Mouse (Mus musculus): Measurements from ENCODE around the gene Tmem38a. TPM values are rescaled to one million over a fixed set of nuclear protein-coding genes. Genes with fewer than 3 reads are reported as not detected.

Tmem38a gene
- polyA plus RNA-seq (2015; fragmentation: Nextera tagmentation; extraction: Ambion mirVana) = 2.3 and 5.8 TPM in 2 replicates

DNA sequence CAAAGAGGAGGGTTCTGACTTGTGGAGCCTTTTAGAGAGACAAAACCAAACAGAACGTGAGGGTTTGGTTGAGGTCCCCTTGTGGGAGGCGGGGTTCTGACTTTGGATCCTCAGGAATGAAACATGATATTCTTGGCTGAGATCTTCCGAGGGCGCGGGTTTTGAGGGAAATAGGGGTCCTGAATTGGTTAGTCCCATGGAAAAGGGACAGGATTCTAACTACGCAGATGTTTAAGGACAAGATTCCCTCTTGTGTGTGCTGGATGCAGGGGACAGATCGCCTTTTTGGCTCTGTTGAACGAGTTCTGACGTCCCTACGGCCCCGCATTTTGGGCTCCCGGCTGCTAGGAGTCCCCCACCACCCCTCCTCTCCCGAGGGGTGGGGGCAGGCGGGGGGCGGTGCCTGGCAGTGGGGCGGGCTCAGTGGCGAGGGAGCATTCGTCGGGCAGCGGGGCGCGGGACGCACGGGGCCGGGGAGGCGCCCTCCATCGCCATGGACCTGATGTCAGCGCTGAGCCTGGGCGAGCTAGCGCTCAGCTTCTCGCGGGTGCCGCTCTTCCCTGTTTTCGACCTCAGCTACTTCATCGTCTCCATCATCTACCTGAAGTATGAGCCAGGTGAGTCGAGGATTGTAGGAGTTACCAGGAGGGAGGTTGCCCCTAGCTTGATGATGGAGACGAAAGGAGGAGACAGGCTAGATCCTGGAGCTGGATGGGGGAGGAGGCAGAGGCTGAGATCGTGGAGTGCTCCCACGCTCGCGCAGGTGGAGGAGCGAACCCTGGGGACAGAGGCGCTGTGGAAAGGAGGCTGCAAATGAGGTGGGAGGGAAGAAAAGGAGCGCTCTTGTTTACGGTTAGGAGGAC is at the start of gene Tmem38a:
TSS of gene Tmem38a (plus strand) at position 445 of the 863 bp plus-strand sequence.
- H3K27me3 ChIP-seq (ENCODE audit: insufficient read depth, low read length) = no peaks in the 10 kb centered on the region
- no peak; the same call in 1 of the 2 replicates for ATAC-seq
- peaks cover 20% of the 10 kb centered on the region for H3K4me1 ChIP-seq (ENCODE audit: insufficient read depth)
- H3K9ac ChIP-seq (replicated peaks) = peak within 1 kb of the TSS; percentile 81
- TF ChIP-seq EP300 (IDR thresholded peaks at IDR 0.05; ENCODE audit: low read depth) = no peak
- no peak for TF ChIP-seq CTCF (IDR thresholded peaks at IDR 0.05; ENCODE audit: low read depth)
- peak within 1 kb of the TSS; percentile 92 for H3K4me2 ChIP-seq (ENCODE audit: low read depth, low read length)
- no peaks in the 10 kb centered on the region for H3K9me3 ChIP-seq (ENCODE audit: low read length)
- DNase-seq = peak; percentile 80
- WGBS (ENCODE audit: insufficient replicate concordance) = under 1% methylated on average over 43 of the region's 45 CpGs
- H3K36me3 ChIP-seq (replicated peaks; ENCODE audit: insufficient read depth, low read length) = peaks cover 31% of the 10 kb centered on the region
- H3K4me3 ChIP-seq (ENCODE audit: low read depth, low read length) = peak within 1 kb of the TSS; percentile 67
- peak within 1 kb of the TSS; percentile 97 for H3K27ac ChIP-seq (ENCODE audit: low read depth)

DNA sequence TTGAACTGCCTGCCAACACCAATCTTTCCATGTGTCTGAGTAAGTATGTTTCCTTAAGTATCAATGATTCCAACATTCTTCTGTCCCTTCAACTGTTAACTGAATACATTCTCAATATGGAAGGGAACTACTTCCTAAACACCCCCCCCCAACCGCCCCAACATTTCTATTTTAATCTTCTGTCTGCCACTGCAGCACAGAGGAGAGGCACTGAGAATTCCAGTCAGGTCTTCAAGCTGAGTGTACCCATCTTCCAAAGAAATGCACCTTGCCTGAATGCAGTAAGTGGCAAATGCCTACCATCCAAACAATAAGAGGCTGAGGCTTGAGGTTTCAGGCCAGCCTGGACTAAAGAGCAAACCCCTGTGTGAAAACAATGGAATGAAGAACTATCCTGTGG is 39.8 kb upstream of the Tmem38a start:
- ATAC-seq (no peak), DNase-seq (no peak)
- 83% methylated on average over 1 of the region's 1 CpGs for WGBS (ENCODE audit: insufficient replicate concordance)
- H3K4me1 ChIP-seq (ENCODE audit: insufficient read depth) = peaks cover 3% of the 10 kb centered on the region; the same call in 1 of the 2 replicates
- H3K36me3 ChIP-seq (replicated peaks; ENCODE audit: insufficient read depth, low read length) = peaks cover under 1% of the 10 kb centered on the region; the same call in 1 of the 2 replicates
- H3K9ac ChIP-seq (replicated peaks) = no peak overlapping the region
- H3K4me2 ChIP-seq (ENCODE audit: low read depth, low read length) = no peak overlapping the region
- no peak overlapping the region for H3K27ac ChIP-seq (ENCODE audit: low read depth)
- H3K27me3 ChIP-seq (ENCODE audit: insufficient read depth, low read length) = no peaks in the 10 kb centered on the region
- TF ChIP-seq CTCF (IDR thresholded peaks at IDR 0.05; ENCODE audit: low read depth) (no peak), EP300 (IDR thresholded peaks at IDR 0.05; ENCODE audit: low read depth) (no peak)
- H3K4me3 ChIP-seq (ENCODE audit: low read depth, low read length) = no peak overlapping the region
- no peaks in the 10 kb centered on the region for H3K9me3 ChIP-seq (ENCODE audit: low read length)

DNA sequence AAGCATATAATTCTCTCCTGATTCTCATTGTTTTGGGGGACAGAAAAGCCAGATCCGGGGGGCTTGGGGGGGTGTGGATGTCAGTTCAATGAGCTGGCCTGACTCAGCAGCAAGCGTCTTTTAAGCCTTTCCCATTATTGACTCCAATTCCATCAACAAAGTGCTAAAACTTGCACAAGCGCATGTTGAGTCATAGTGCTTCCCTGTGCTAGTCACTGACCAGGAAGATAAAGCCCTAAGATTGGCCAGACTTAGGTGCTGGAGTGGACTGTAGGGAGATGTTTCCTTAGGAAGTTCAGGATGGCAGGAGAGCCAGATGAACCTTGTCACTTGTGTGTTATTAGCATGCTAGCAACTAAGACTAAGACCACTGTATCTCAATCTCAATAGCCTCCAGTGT is 37.0 kb upstream of the Tmem38a start:
- 72% methylated on average over 3 of the region's 3 CpGs for WGBS (ENCODE audit: insufficient replicate concordance)
- Histone ChIP-seq H3K4me1 (ENCODE audit: insufficient read depth) (peaks cover 3% of the 10 kb centered on the region; the same call in 1 of the 2 replicates), H3K27ac (ENCODE audit: low read depth) (no peak overlapping the region), H3K36me3 (replicated peaks; ENCODE audit: insufficient read depth, low read length) (no peaks in the 10 kb centered on the region), H3K9ac (replicated peaks) (no peak overlapping the region), H3K4me2 (ENCODE audit: low read depth, low read length) (no peak overlapping the region), H3K4me3 (ENCODE audit: low read depth, low read length) (no peak overlapping the region), H3K9me3 (ENCODE audit: low read length) (no peaks in the 10 kb centered on the region), H3K27me3 (ENCODE audit: insufficient read depth, low read length) (no peaks in the 10 kb centered on the region)
- no peak for DNase-seq
- TF ChIP-seq EP300 (IDR thresholded peaks at IDR 0.05; ENCODE audit: low read depth) = no peak
- no peak for TF ChIP-seq CTCF (IDR thresholded peaks at IDR 0.05; ENCODE audit: low read depth)
- peak; percentile 33; the same call in 1 of the 2 replicates for ATAC-seq

DNA sequence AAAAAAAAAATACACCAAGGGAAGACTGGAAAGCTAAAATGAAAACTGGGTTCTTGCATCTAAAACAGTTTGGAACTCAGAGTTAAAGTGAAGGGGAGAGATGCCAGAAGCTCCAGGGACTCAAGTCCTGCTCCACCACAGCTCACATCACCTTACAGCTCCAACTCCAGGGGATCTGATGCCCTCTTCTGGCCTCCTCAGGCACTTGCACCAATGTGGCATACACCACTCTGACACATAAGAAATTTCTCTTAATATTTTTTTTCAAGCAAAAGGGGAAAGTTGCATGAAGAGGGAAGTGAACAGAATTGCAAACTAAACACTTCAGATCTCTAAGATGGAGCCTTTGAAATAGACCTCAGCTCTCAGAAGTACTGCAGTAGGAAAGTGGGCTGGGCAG is 32.6 kb upstream of the Tmem38a start:
- DNase-seq = no peak
- Histone ChIP-seq H3K27me3 (ENCODE audit: insufficient read depth, low read length) (no peaks in the 10 kb centered on the region), H3K36me3 (replicated peaks; ENCODE audit: insufficient read depth, low read length) (0 out of 2 replicates have a peak, but pooled peaks cover 5% of the 10 kb centered on the region), H3K9me3 (ENCODE audit: low read length) (no peaks in the 10 kb centered on the region), H3K4me2 (ENCODE audit: low read depth, low read length) (no peak overlapping the region), H3K9ac (replicated peaks) (no peak overlapping the region), H3K27ac (ENCODE audit: low read depth) (no peak overlapping the region), H3K4me3 (ENCODE audit: low read depth, low read length) (no peak overlapping the region), H3K4me1 (ENCODE audit: insufficient read depth) (peaks cover 3% of the 10 kb centered on the region; the same call in 1 of the 2 replicates)
- TF ChIP-seq CTCF (IDR thresholded peaks at IDR 0.05; ENCODE audit: low read depth) = peak; percentile 58
- TF ChIP-seq EP300 (IDR thresholded peaks at IDR 0.05; ENCODE audit: low read depth) = no peak
- ATAC-seq = peak; percentile 41; the same call in 1 of the 2 replicates

DNA sequence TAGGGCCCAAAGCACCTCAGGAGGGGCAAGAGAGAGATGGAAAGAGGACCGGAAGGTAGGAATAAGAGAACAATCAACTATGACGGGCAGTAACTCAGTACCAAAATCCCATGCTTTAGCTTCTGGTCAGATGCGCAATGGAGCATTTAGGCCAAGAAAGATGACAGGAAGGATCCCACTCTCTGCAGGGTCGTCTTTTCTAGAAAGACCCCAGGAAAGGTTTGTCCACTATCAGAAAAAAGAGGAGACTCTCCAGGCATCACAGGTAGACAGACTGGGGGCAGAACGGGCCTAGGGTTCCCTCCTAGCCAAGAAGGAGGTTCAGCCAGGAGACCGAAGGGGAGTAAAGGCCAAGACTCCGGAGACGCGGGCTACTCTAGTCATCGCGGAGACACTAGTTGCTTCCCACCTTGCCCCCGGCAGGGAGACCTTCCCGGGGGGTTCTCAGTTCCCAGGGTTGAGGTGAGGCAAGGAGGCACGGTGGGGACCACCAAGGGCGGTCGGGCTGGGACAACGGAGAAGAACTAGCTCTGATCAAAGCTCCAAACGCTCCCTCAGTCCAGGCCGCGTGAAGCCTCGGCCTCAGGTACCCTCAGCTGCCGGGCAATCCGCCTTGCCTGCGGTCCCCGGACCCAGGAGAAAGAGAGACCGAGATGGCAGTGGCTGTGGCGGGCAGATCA is 24.6 kb upstream of the Tmem38a start:
- Histone ChIP-seq H3K9me3 (ENCODE audit: low read length) (no peaks in the 10 kb centered on the region), H3K27me3 (ENCODE audit: insufficient read depth, low read length) (no peaks in the 10 kb centered on the region), H3K4me2 (ENCODE audit: low read depth, low read length) (peak overlapping the region; percentile 99), H3K4me1 (ENCODE audit: insufficient read depth) (peaks cover 14% of the 10 kb centered on the region), H3K9ac (replicated peaks) (peak overlapping the region; percentile 100), H3K36me3 (replicated peaks; ENCODE audit: insufficient read depth, low read length) (0 out of 2 replicates have a peak, but pooled peaks cover 5% of the 10 kb centered on the region), H3K4me3 (ENCODE audit: low read depth, low read length) (peak overlapping the region; percentile 98), H3K27ac (ENCODE audit: low read depth) (peak overlapping the region; percentile 93)
- 2% methylated on average over 27 of the region's 27 CpGs for WGBS (ENCODE audit: insufficient replicate concordance)
- ATAC-seq (0 out of 2 replicates have a peak, but pooled peaks have one; percentile 9), DNase-seq (no peak)
- TF ChIP-seq EP300 (IDR thresholded peaks at IDR 0.05; ENCODE audit: low read depth) (no peak), CTCF (IDR thresholded peaks at IDR 0.05; ENCODE audit: low read depth) (no peak)
